Mouse (Mus musculus) layer of hippocampus, adult 18-20 months (tissue): ENCODE data around the gene Gphb5. TPM values are rescaled to one million over a fixed set of nuclear protein-coding genes. Genes with fewer than 3 reads are reported as not detected.
A peak's percentile ranks its signal among the peaks of the same experiment; 100 is the strongest.
"Not testable (repeated sequence)": the region's sequence is repeated elsewhere in the genome, so short reads cannot be mapped to it uniquely, and the experiment has no call there.

ENCODE experiments used
- DNase-seq, 2 experiments: peaks; one replicate each; pipeline ENCODE4 v3.0.0; 2022; ENCODE audit warnings: low spot score in 2 of 2
- long read RNA-seq: library from polyadenylated mRNA; stranded (forward); transcript quantifications from one replicate; pipeline ENCODE4 v2.0.0, GENCODE M21; 2021
- total RNA-seq, 2 experiments: library from RNA; stranded (reverse); gene quantifications; 2 replicates each; pipeline ENCODE4 v1.2.3; 2021

Gene Gphb5
- total RNA-seq, result not detected
- long read RNA-seq, result 0 reads

GRCm38 (mm10) chr12:75416681-75417080 is at the start of gene Gphb5:
Gphb5 (minus strand) TSS chr12:75416781.
- no peak for DNase-seq

- no peak for DNase-seq
Observed at GRCm38 (mm10) chr12:75466206-75466605, 49.6 kb upstream of the Gphb5 start.

GRCm38 (mm10) chr12:75464016-75464769 is 47.6 kb upstream of the Gphb5 start:
- DNase-seq, result peak; percentile 29 to 66

- DNase-seq, result no peak
Observed at GRCm38 (mm10) chr12:75460561-75460960, 44.0 kb upstream of the Gphb5 start.

GRCm38 (mm10) chr12:75459656-75460055 is 43.1 kb upstream of the Gphb5 start:
- no peak for DNase-seq

- no peak for DNase-seq
Observed at GRCm38 (mm10) chr12:75453441-75453840, 36.9 kb upstream of the Gphb5 start.

- DNase-seq, result no peak
Observed at GRCm38 (mm10) chr12:75453027-75453426, 36.4 kb upstream of the Gphb5 start.

GRCm38 (mm10) chr12:75450592-75450991 is 34.0 kb upstream of the Gphb5 start:
- DNase-seq, result no peak

- no peak for DNase-seq
Observed at GRCm38 (mm10) chr12:75450011-75450410, 33.4 kb upstream of the Gphb5 start.

- no peak for DNase-seq
Observed at GRCm38 (mm10) chr12:75449475-75449966, 32.9 kb upstream of the Gphb5 start.

GRCm38 (mm10) chr12:75448921-75449320 is 32.3 kb upstream of the Gphb5 start:
- DNase-seq, result no peak

- DNase-seq, result no peak
Observed at GRCm38 (mm10) chr12:75446245-75446644, 29.7 kb upstream of the Gphb5 start.

GRCm38 (mm10) chr12:75432400-75432799 is 15.8 kb upstream of the Gphb5 start:
- not testable (repeated sequence) for DNase-seq

GRCm38 (mm10) chr12:75429685-75430396 is 13.3 kb upstream of the Gphb5 start:
- DNase-seq, result no peak

- DNase-seq, result no peak
Observed at GRCm38 (mm10) chr12:75428719-75429118, 12.1 kb upstream of the Gphb5 start.

- DNase-seq, result peak in 1 of 2 experiments; percentile 51
Observed at GRCm38 (mm10) chr12:75425882-75426281, 9.3 kb upstream of the Gphb5 start.

- DNase-seq, result no peak
Observed at GRCm38 (mm10) chr12:75424817-75425216, 8.2 kb upstream of the Gphb5 start.

GRCm38 (mm10) chr12:75424359-75424758 is 7.8 kb upstream of the Gphb5 start:
- DNase-seq, result peak in 1 of 2 experiments; percentile 56

- no peak for DNase-seq
Observed at GRCm38 (mm10) chr12:75414991-75415390, 1.6 kb downstream of the Gphb5 start.

GRCm38 (mm10) chr12:75412964-75413363 is 3.6 kb downstream of the Gphb5 start:
- no peak for DNase-seq

GRCm38 (mm10) chr12:75397077-75397476 is 19.5 kb downstream of the Gphb5 start:
- DNase-seq, result no peak

- no peak for DNase-seq
Observed at GRCm38 (mm10) chr12:75396616-75397015, 20.0 kb downstream of the Gphb5 start.
